Mouse (Mus musculus) CH12.LX (cell line): ENCODE measurements around the gene Hipk2. TPM values are rescaled to one million over a fixed set of nuclear protein-coding genes. Genes with fewer than 3 reads are reported as not detected.

Experiments used
- DNase-seq: peaks from one replicate; pipeline ENCODE4 v3.0.0-alpha.2; 2013; ENCODE audit errors: extremely low read depth
- H3K27ac ChIP-seq: 2 replicates; pipeline ENCODE4 v1.5.1; 2012; ENCODE audit warnings: low read depth, mild to moderate bottlenecking, control low read depth, moderate library complexity; ENCODE audit not compliant: insufficient read depth
- H3K27me3 ChIP-seq: replicated peaks from 2 replicates; pipeline ENCODE3; 2012; ENCODE audit warnings: inconsistent platforms
- H3K36me3 ChIP-seq, 2 experiments: replicated peaks in 1 of 2; 2 replicates each; pipeline versions ENCODE3 to v1.6.1; 2012; ENCODE audit warnings: inconsistent platforms in 1 of 2, low read length in 1 of 2, mild to moderate bottlenecking in 1 of 2, mixed read lengths in 1 of 2, moderate library complexity in 1 of 2; ENCODE audit not compliant: control insufficient read depth in 1 of 2, insufficient read depth in 1 of 2
- H3K4me1 ChIP-seq, 2 experiments: 2 replicates each; pipeline ENCODE4 v1.6.1; 2012; ENCODE audit warnings: inconsistent platforms in 1 of 2, moderate library complexity in 1 of 2; ENCODE audit not compliant: insufficient read depth in 2 of 2, control insufficient read depth in 1 of 2
- H3K4me2 ChIP-seq: 2 replicates; pipeline ENCODE4 v1.6.1; 2012; ENCODE audit warnings: low read depth, mild to moderate bottlenecking, control low read depth; ENCODE audit not compliant: poor library complexity, insufficient read depth, severe bottlenecking
- H3K4me3 ChIP-seq, 3 experiments: fragments of 150-350 bp in 1 of 3; sonication (generic) in 1 of 3; replicated peaks in 1 of 3; 2 replicates each; pipeline versions ENCODE3 to v1.5.1; 2011 to 2012; ENCODE audit warnings: low read depth in 2 of 3, low read length in 2 of 3, mild to moderate bottlenecking in 2 of 3, moderate library complexity in 2 of 3, control low read depth in 1 of 3, improper control_type of control experiment in 1 of 3, inconsistent platforms in 1 of 3, mixed read lengths in 1 of 3; ENCODE audit not compliant: poor library complexity in 1 of 3
- H3K79me2 ChIP-seq: replicated peaks from 2 replicates; pipeline ENCODE4 v1.6.1; 2012; ENCODE audit warnings: mild to moderate bottlenecking, moderate library complexity; ENCODE audit not compliant: control insufficient read depth, poor library complexity, insufficient read depth, severe bottlenecking; ENCODE audit errors: extremely low read depth
- H3K9ac ChIP-seq: 2 replicates; pipeline ENCODE4 v1.6.1; 2012; ENCODE audit warnings: low read depth, mild to moderate bottlenecking, control low read depth, moderate library complexity; ENCODE audit not compliant: insufficient read depth
- H3K9me3 ChIP-seq: replicated peaks from 2 replicates; pipeline ENCODE3; 2012; ENCODE audit warnings: low read length, inconsistent platforms, mixed read lengths
- BHLHE40 ChIP-seq: IDR thresholded peaks from 2 replicates; pipeline ENCODE4 v1.6.1; 2011; ENCODE audit warnings: mild to moderate bottlenecking, low read depth, low read length, improper control_type of control experiment
- CHD1 ChIP-seq: IDR thresholded peaks from 2 replicates; pipeline ENCODE4 v1.6.1; 2012; ENCODE audit warnings: low read depth, low read length, improper control_type of control experiment, inconsistent platforms
- E2F4 ChIP-seq: IDR thresholded peaks from 2 replicates; pipeline ENCODE4 v1.6.1; 2011; ENCODE audit warnings: low read depth, low read length, improper control_type of control experiment; ENCODE audit not compliant: insufficient replicate concordance
- EP300 ChIP-seq: IDR thresholded peaks from 2 replicates; pipeline ENCODE4 v1.6.1; 2011; ENCODE audit warnings: low read length, improper control_type of control experiment
- ETS1 ChIP-seq: conservative IDR thresholded peaks from 2 replicates; pipeline ENCODE4 v1.6.1; 2012; ENCODE audit warnings: low read depth, mild to moderate bottlenecking, inconsistent platforms, low read length, improper control_type of control experiment, moderate library complexity
- HCFC1 ChIP-seq: IDR thresholded peaks from 2 replicates; pipeline ENCODE4 v1.6.1; 2012; ENCODE audit warnings: low read depth, mild to moderate bottlenecking, inconsistent platforms, low read length, improper control_type of control experiment
- KAT2A ChIP-seq: IDR thresholded peaks from 2 replicates; pipeline ENCODE4 v1.6.1; 2012; ENCODE audit warnings: low read length, improper control_type of control experiment, inconsistent platforms; ENCODE audit not compliant: insufficient replicate concordance
- MAFK ChIP-seq: IDR thresholded peaks from 2 replicates; pipeline ENCODE4 v1.6.1; 2011; ENCODE audit warnings: low read length, improper control_type of control experiment; ENCODE audit not compliant: insufficient replicate concordance
- MAX ChIP-seq: IDR thresholded peaks from 2 replicates; pipeline ENCODE4 v1.6.1; 2011; ENCODE audit warnings: low read length, improper control_type of control experiment
- MAZ ChIP-seq: IDR thresholded peaks from 2 replicates; pipeline ENCODE4 v1.6.1; 2012; ENCODE audit warnings: low read depth, mild to moderate bottlenecking, inconsistent platforms, low read length, improper control_type of control experiment, moderate library complexity
- MXI1 ChIP-seq: IDR thresholded peaks from 2 replicates; pipeline ENCODE4 v1.6.1; 2011; ENCODE audit warnings: mild to moderate bottlenecking, low read depth, low read length, improper control_type of control experiment
- MYC ChIP-seq: IDR thresholded peaks from 2 replicates; pipeline ENCODE4 v1.6.1; 2011; ENCODE audit warnings: low read depth, mild to moderate bottlenecking, improper control_type of control experiment, low read length
- NELFE ChIP-seq: IDR thresholded peaks from 2 replicates; pipeline ENCODE4 v1.6.1; 2011; ENCODE audit warnings: low read depth, low read length, improper control_type of control experiment
- NRF1 ChIP-seq: IDR thresholded peaks from 2 replicates; pipeline ENCODE4 v1.6.1; 2014; ENCODE audit warnings: low read depth, mild to moderate bottlenecking, inconsistent platforms, low read length, improper control_type of control experiment, moderate library complexity
- POLR2A ChIP-seq: IDR thresholded peaks from 2 replicates; pipeline ENCODE4 v1.6.1; 2011; ENCODE audit warnings: low read depth, mild to moderate bottlenecking, improper control_type of control experiment, low read length
- RCOR1 ChIP-seq: conservative IDR thresholded peaks from 2 replicates; pipeline ENCODE4 v1.6.1; 2012; ENCODE audit warnings: low read depth, mild to moderate bottlenecking, inconsistent platforms, low read length, improper control_type of control experiment
- SIN3A ChIP-seq: IDR thresholded peaks from 2 replicates; pipeline ENCODE4 v1.6.1; 2012; ENCODE audit warnings: low read length, improper control_type of control experiment, inconsistent platforms
- TBP ChIP-seq: conservative IDR thresholded peaks from 2 replicates; pipeline ENCODE4 v1.6.1; 2011; ENCODE audit warnings: low read depth, low read length, improper control_type of control experiment
- UBTF ChIP-seq: IDR thresholded peaks from 2 replicates; pipeline ENCODE4 v1.6.1; 2012; ENCODE audit warnings: low read depth, mild to moderate bottlenecking, inconsistent platforms, low read length, improper control_type of control experiment, moderate library complexity
- USF2 ChIP-seq: conservative IDR thresholded peaks from 2 replicates; pipeline ENCODE4 v1.6.1; 2011; ENCODE audit warnings: low read depth, low read length, improper control_type of control experiment
- ZC3H11A ChIP-seq: IDR thresholded peaks from 2 replicates; pipeline ENCODE4 v1.6.1; 2012; ENCODE audit warnings: low read depth, mild to moderate bottlenecking, inconsistent platforms, low read length, improper control_type of control experiment
- ZKSCAN1 ChIP-seq: IDR thresholded peaks from 2 replicates; pipeline ENCODE4 v1.6.1; 2012; ENCODE audit warnings: low read depth, inconsistent platforms, low read length, improper control_type of control experiment, borderline replicate concordance
- ZMIZ1 ChIP-seq: IDR thresholded peaks from 2 replicates; pipeline ENCODE4 v1.6.1; 2012; ENCODE audit warnings: low read depth, mild to moderate bottlenecking, inconsistent platforms, low read length, improper control_type of control experiment
- ZNF384 ChIP-seq: IDR thresholded peaks from 2 replicates; pipeline ENCODE4 v1.6.1; 2012; ENCODE audit warnings: low read depth, low read length, improper control_type of control experiment, inconsistent platforms
- dilution Hi-C: fragments of 300-500 bp; cut with MboI; formaldehyde crosslinking; loops from 2 replicates; pipeline ENCODE4 v1.14.3; 2020; ENCODE audit warnings: low sequenced_read_pairs; ENCODE audit not compliant: extremely low pct_unique_long_range_greater_than_20kb, extremely low pct_ligation_motif_present
- in situ Hi-C: fragments of 300-500 bp; cut with MboI; formaldehyde crosslinking; loops from 3 replicates; pipeline ENCODE4 v1.14.3; 2019; ENCODE audit warnings: low sequenced_read_pairs, low pct_ligation_motif_present, low pct_unique_long_range_greater_than_20kb, mixed read lengths
- polyA plus RNA-seq: library from polyadenylated mRNA; unstranded; fragments of >175 nt; gene quantifications from 2 replicates; pipeline ENCODE4 v1.2.1, GENCODE M21; 2012; ENCODE audit warnings: low read depth; ENCODE audit not compliant: insufficient read length
- total RNA-seq, 2 experiments: library from RNA; depleted of rRNA; stranded (reverse); fragments of 300-350 nt in 1 of 2; fragments of >200 nt in 1 of 2; gene quantifications; 2 replicates each; pipeline ENCODE4 v1.2.3; 2012 to 2014

Gene Hipk2
- total and polyA plus RNA-seq, 3 experiments, result 1.6 to 5.3 (median 2.6) TPM

GRCm38 (mm10) chr6:38845117-38845516 lies 30.8 kb downstream of the Hipk2 start:
- in situ Hi-C loops (no loop called here), dilution Hi-C loops (no loop called here)
- H3K9me3 ChIP-seq, result no peaks in the 10 kb centered on the region
- peaks cover 2 to 6% of the 10 kb centered on the region in 2 experiments; a peak in 2 of 4 replicates for H3K4me1 ChIP-seq
- H3K79me2 ChIP-seq, result no peaks in the 10 kb centered on the region
- H3K36me3 ChIP-seq, result no peaks in the 10 kb centered on the region
- no peak overlapping the region for H3K4me2 ChIP-seq
- no peak overlapping the region for H3K4me3 ChIP-seq
- no peak overlapping the region for H3K9ac ChIP-seq
- H3K27ac ChIP-seq, result no peak overlapping the region
- TF ChIP-seq ETS1 (no peak), BHLHE40 (no peak), SIN3A (no peak), MAX (no peak), ZNF384 (no peak), MXI1 (no peak), CHD1 (no peak), EP300 (no peak), NELFE (no peak)
- H3K27me3 ChIP-seq, result no peaks in the 10 kb centered on the region
- no peak for DNase-seq

GRCm38 (mm10) chr6:38841551-38841950 lies 34.4 kb downstream of the Hipk2 start:
- Histone ChIP-seq H3K36me3 (no peaks in the 10 kb centered on the region), H3K27ac (no peak overlapping the region), H3K9ac (no peak overlapping the region), H3K4me3 (no peak overlapping the region), H3K4me2 (no peak overlapping the region), H3K27me3 (no peaks in the 10 kb centered on the region), H3K79me2 (no peaks in the 10 kb centered on the region), H3K4me1 (peaks cover 0 to 2% of the 10 kb centered on the region in 2 experiments; a peak in 1 of 4 replicates), H3K9me3 (no peaks in the 10 kb centered on the region)
- dilution Hi-C loops (no loop called here), in situ Hi-C loops (no loop called here)
- no peak for TF ChIP-seq EP300
- TF ChIP-seq HCFC1, result no peak
- DNase-seq, result no peak

- Histone ChIP-seq H3K9ac (no peak overlapping the region), H3K79me2 (no peaks in the 10 kb centered on the region), H3K36me3 (no peaks in the 10 kb centered on the region), H3K4me3 (no peak overlapping the region), H3K9me3 (no peaks in the 10 kb centered on the region), H3K27me3 (no peaks in the 10 kb centered on the region), H3K4me1 (peaks cover 0 to 2% of the 10 kb centered on the region in 2 experiments; a peak in 1 of 4 replicates), H3K4me2 (no peak overlapping the region), H3K27ac (no peak overlapping the region)
- no peak for DNase-seq
- no peak for TF ChIP-seq POLR2A
- no peak for TF ChIP-seq MYC
- no peak for TF ChIP-seq ZNF384
- TF ChIP-seq NRF1, result no peak
- no peak for TF ChIP-seq ZC3H11A
- no peak for TF ChIP-seq HCFC1
- no peak for TF ChIP-seq UBTF
- no peak for TF ChIP-seq KAT2A
- TF ChIP-seq MAFK, result no peak
- TF ChIP-seq RCOR1, result no peak
- TF ChIP-seq ZKSCAN1, result no peak
- no peak for TF ChIP-seq E2F4
- TF ChIP-seq ETS1, result no peak
- TF ChIP-seq MAZ, result no peak
- TF ChIP-seq ZMIZ1, result no peak
- TF ChIP-seq USF2, result no peak
- no peak for TF ChIP-seq TBP
- in situ Hi-C loops (no loop called here), dilution Hi-C loops (no loop called here)
Measured at GRCm38 (mm10) chr6:38840780-38841179, 35.2 kb downstream of the Hipk2 start.
